Mouse (Mus musculus) CD4-positive, CD25-positive, alpha-beta regulatory T cell, adult 2 months (primary cell): ENCODE measurements at regions not wholly inside any gene's neighbourhood (a gene's known extent, or its start where the extent isn't known, plus 50 kb on each side); places are given as distances from the start of the nearest gene placed in this dataset.

Experiments
- DNase-seq: peaks from one replicate; pipeline ENCODE4 v3.0.0-alpha.2; 2012; ENCODE audit warnings: low read depth, low spot score

DNA sequence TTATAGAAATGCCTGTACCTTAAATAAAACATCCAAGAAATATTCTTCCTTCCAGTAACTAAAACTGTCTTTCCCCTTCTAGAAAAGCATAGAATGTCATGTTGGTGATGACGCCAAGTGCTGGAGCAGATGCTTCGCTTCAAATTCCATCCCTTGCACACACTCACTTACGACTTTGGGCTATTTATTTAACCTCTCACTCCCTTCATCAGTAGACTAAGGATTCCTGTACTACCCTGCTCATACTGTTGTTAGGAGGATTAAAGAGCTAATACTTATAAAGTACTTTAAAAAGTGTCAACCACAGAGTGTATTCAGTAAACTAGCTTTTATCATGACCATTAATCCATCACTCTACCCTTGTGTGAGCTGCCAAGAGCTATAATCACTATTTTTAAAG, 296.8 kb upstream of the Cited2 start:
- DNase-seq, result no peak

GRCm38 (mm10) chr10:17427316-17427715, 295.7 kb upstream of the Cited2 start:
- DNase-seq, result no peak

- DNase-seq, result no peak
These were observed 294.7 kb upstream of the Cited2 start for GRCm38 (mm10) chr10:17428315-17428714.

DNA sequence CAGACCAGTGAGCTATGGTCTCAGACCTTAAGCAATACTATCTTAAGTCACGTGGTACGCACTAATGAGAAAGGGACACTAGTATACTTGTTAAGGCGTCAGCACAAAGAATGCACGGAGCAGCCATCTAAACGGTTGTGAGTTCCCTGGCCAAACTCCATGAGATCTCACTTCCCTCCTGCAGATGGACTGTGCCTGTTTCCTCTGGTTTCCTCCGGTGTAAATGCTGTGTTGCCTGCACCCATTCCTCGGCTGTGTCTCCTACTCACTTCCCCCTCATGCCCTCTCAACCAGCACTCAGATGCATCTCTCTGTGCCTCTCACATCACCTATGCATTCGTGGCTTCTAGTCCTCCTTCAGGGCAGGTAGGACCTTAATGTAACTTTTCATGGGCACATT, 291.9 kb upstream of the Cited2 start:
- no peak for DNase-seq

DNA sequence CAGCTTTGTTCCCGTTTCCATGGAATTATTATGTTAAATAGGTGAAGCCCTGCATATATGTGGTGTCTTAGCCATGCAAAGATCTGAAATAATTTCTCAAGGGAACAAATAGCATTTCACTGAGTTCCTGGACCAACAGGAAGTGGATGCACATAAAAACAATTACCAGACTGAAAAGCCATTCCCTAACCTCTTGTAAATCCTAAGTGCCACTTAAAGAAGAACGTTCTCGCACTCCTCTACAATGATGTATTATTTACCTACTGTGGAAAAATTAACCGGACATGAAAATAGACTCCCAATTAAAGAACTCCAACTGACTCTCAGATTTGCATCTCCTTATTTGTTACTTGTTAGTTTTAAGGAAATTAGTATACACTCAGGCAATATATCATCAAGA, 288.9 kb upstream of the Cited2 start:
- DNase-seq, result no peak

DNA sequence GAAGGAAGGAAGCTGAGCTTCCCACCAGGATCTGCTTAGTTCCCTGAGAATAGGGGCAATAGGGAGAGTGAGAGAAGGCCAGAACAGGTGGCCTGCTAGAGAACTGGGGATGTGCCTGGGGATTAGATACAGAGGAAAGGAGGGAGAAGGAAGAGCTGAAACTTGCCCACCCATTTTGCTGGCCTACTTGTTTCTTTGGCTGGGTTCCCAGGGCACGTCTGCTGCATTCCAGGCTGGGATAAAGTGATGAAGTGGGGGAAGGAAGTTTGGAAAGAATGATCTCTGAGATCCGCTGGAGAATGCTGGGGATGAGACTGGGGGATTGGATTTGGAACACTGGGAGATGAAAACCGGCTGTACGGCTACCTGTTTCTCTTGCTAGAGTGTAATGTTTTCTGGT, 272.8 kb upstream of the Cited2 start:
- DNase-seq, result no peak

DNA sequence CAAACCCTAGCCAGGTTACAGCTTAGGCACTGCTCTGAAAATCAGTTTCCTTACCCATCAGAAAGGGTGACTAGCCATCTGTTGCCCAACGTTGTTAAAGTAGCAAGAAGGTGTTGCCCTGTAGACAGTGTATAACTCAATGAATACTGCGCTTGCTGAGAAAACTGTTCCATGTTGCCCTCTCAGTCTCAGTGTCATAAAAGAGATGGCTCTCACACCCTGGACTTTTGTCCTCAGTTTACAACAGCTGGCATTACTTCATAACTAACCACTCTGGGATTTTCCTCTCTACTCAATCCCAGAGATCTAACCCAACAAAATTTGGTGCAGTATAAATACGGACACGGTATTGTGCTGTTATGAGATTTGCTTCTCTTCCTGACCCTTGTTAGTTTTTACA, 252.1 kb upstream of the Cited2 start:
- no peak for DNase-seq

DNA sequence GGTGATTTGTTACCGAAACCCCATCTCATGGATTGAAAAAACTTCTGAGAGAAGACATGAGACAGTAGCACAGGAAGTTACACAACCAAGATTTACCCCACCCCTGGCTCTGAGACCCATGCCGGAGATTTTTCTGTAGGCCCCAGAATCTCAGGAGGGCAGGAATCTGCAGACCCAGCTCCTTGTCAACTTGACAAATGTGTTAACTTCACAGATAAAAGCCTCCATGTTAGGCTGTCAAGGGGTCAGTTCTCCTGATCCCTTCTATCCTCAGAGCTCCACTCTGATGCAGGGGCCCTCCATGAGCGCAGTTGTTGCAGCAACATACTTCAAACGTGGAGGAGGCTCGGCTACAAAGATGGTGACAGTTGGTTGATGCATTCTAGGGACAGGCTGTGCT, 250.5 kb upstream of the Cited2 start:
- DNase-seq, result no peak

DNA sequence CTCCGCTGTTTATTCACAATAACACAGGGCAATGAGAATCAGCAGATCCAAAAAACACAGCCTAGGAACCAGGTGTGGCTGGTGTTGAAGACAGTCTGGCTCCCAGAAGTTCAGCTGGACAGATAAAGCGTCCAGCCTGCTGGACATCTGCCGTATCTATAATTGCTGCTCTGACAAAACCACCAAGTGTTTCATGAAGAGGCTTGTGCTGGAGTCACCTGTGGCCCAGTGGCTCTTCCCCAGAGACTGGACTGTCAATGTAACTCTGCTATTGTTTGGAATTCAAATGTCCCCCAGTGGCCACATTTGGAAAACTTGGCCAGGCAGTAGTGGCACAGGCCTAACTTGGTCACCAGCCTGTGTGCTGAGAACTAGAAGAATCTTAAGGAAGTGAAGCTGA, 247.0 kb upstream of the Cited2 start:
- DNase-seq, result no peak

GRCm38 (mm10) chr10:17476720-17477119, 246.3 kb upstream of the Cited2 start:
- no peak for DNase-seq

- no peak for DNase-seq
These were observed 244.0 kb upstream of the Cited2 start for GRCm38 (mm10) chr10:17478761-17479632.

GRCm38 (mm10) chr10:17482751-17483150, 240.3 kb upstream of the Cited2 start:
- DNase-seq, result no peak

GRCm38 (mm10) chr10:17485049-17485449, 238.0 kb upstream of the Cited2 start:
- DNase-seq, result peak; percentile 11

GRCm38 (mm10) chr10:17485515-17485914, 237.5 kb upstream of the Cited2 start:
- DNase-seq, result no peak

DNA sequence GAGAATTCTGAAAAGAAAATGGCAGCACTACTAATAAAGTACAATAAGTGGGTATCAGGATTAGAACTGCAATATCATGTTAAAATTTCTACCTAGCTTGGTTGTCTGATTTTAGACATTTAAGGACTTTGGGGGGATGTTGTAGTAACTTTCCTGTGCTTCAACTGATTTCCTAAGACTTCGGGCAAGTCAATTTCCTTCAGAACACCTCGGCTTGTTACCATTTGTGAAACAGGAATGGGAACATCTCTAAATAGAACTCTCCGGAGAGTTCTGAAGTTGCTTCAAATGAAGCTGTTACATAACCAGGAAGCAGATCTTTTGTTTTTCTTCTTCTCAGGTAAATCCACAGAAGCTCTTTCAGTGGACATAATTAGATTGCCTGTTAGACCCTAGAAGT, 237.0 kb upstream of the Cited2 start:
- no peak for DNase-seq

- no peak for DNase-seq
These were observed 235.6 kb upstream of the Cited2 start for GRCm38 (mm10) chr10:17487460-17487859.

- no peak for DNase-seq
These were observed 231.3 kb upstream of the Cited2 start for GRCm38 (mm10) chr10:17491611-17492305.

- DNase-seq, result no peak
These were observed 229.9 kb upstream of the Cited2 start for GRCm38 (mm10) chr10:17493137-17493536.

DNA sequence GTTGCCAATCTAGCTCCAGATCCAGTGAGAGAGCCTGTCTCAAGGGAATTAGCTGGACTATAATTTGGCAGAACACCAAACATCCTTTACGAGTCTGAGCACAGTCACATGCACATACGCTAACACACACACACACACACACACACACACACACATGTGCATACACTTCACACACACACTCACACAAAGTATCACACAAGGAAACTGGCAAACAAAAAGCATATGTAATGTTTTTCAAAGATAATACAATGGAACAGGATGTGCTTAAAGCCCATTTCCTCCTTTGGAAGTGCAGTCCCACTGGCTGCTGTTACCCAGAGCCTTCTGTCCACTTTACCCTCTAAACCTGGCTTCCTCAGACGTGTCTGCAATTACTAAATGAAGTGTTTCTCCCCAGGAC, 226.2 kb upstream of the Cited2 start:
- no peak for DNase-seq

- DNase-seq, result no peak
These were observed 212.3 kb upstream of the Cited2 start for GRCm38 (mm10) chr10:17510626-17511193.

GRCm38 (mm10) chr10:17511779-17512335, 211.2 kb upstream of the Cited2 start:
- DNase-seq, result no peak

GRCm38 (mm10) chr10:17512487-17512886, 210.5 kb upstream of the Cited2 start:
- no peak for DNase-seq
